Mouse (Mus musculus) embryonic fibroblast, embryonic 13.5 days (primary cell): ENCODE measurements around the gene Gm29554. TPM values are rescaled to one million over a fixed set of nuclear protein-coding genes. Genes with fewer than 3 reads are reported as not detected.
"Not testable (repeated sequence)": the region's sequence is repeated elsewhere in the genome, so short reads cannot be mapped to it uniquely, and the experiment has no call there.

Experiments
- H3K27ac ChIP-seq: 2 replicates; pipeline ENCODE4 v1.5.1; 2012; ENCODE audit warnings: low read length, control low read depth, inconsistent platforms; ENCODE audit not compliant: insufficient read depth
- H3K4me1 ChIP-seq: 2 replicates; pipeline ENCODE4 v1.6.1; 2011; ENCODE audit warnings: low read length; ENCODE audit not compliant: control insufficient read depth, insufficient read depth
- H3K4me3 ChIP-seq: 2 replicates; pipeline ENCODE4 v1.5.1; 2011; ENCODE audit warnings: mild to moderate bottlenecking, control low read depth, low read length; ENCODE audit not compliant: insufficient read depth
- polyA plus RNA-seq: library from polyadenylated mRNA; stranded (reverse); fragments of >200 nt; gene quantifications from 2 replicates; pipeline ENCODE4 v1.2.4, GENCODE M21; 2011; ENCODE audit warnings: low read depth; ENCODE audit not compliant: missing spikeins, insufficient read length

Gene Gm29554
- not detected in 2 replicates for polyA plus RNA-seq

DNA sequence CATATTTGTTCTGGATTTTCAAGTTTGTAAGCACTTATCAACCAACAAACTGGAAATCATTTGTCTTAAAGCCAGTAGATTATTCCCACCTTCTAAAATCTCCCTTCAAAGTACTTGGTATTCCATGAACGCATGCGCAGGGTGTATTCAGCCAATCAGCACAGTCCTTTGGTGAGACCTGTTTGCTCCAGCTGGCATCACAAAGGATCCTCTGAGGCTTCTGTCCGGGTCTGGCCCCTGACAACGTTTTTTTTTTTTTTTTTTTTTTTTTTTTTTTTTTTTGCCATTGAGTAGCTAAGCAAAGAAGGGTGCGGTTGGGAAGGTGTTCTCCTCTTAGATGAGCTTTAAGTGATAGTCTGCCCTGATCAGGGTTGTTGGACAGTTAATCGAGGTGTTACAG, at the start of gene Gm29554:
Gene Gm29554 (plus strand): TSS at position 301 of the 400 bp plus-strand sequence.
- not testable (repeated sequence) for H3K4me3 ChIP-seq, H3K4me1 ChIP-seq, H3K27ac ChIP-seq

Other genes starting within 250 kb of the Gm29554 start
- gene Gm20812, start 108.0 kb downstream of the Gm29554 start, polyA plus RNA-seq, result not detected in 2 replicates